Comparison of ENCODE assay signal across 27 mouse cellular contexts in genomic region chr4:154873186-154873585, GRCm38 (mm10). TPM values are rescaled to one million over a fixed set of nuclear protein-coding genes. Genes with fewer than 3 reads are reported as not detected.
"Had no signal": no experiment of that assay in that cellular context is flagged by ENCODE, and none has a peak within 500 bp of the region (broad histone marks: within the 10 kb centered on the region; RNA-seq: fewer than 3 reads in every experiment).

No protein-coding gene starts in this region.

- DNase-seq: gastrocnemius, postnatal 14 days; gastrocnemius, postnatal 36 days; heart, adult 18-20 months; heart, postnatal 14 days; heart, postnatal 36 days; kidney, adult 11 months; kidney, adult 2 months; kidney, adult 9 months; kidney, postnatal 14 days; kidney, postnatal 36 days; layer of hippocampus, adult 9-11 months; layer of hippocampus, postnatal 36 days; left cerebral cortex, postnatal 4 days had no signal

- H3K27ac ChIP-seq: heart, embryonic 13.5 days; heart, embryonic 15.5 days; hindbrain, embryonic 13.5 days; hindbrain, embryonic 15.5 days; hindbrain, postnatal 0 days; kidney, embryonic 15.5 days; kidney, postnatal 0 days; limb, embryonic 13.5 days; limb, embryonic 15.5 days; liver, embryonic 12.5 days had no signal

- H3K36me3 ChIP-seq: heart, embryonic 13.5 days; heart, embryonic 15.5 days; hindbrain, embryonic 13.5 days; hindbrain, embryonic 15.5 days; kidney, embryonic 15.5 days; limb, embryonic 13.5 days; limb, embryonic 15.5 days; liver, embryonic 12.5 days had no signal

- H3K27me3 ChIP-seq: hindbrain, embryonic 15.5 days had no signal

- H3K4me3 ChIP-seq: heart, embryonic 13.5 days; heart, embryonic 15.5 days; hindbrain, embryonic 13.5 days; hindbrain, embryonic 15.5 days; kidney, embryonic 15.5 days; limb, embryonic 13.5 days; limb, embryonic 15.5 days; liver, embryonic 12.5 days had no signal

- ATAC-seq: hindbrain, postnatal 0 days; intestine, embryonic 16.5 days; liver, embryonic 12.5 days had no signal

RNA-seq across cellular contexts. Expression of gene Mmel1, which starts 3.8 kb away (rescaled TPM):
- polyA plus RNA-seq: intestine, embryonic 14.5 days; kidney, postnatal 0 days; large intestine, adult 2 months; limb, embryonic 11.5 days had no signal

RNA-seq across cellular contexts. Expression of gene Ttc34, which starts 35.9 kb away (rescaled TPM):
- polyA plus RNA-seq: kidney, adult 2 months; liver, embryonic 12.5 days had no signal
